Mouse (Mus musculus) v-Abl transformed pro-B cells (cell line): ENCODE measurements around the gene H2-Q1.
"Not testable (repeated sequence)": the region's sequence is repeated elsewhere in the genome, so short reads cannot be mapped to it uniquely, and the experiment has no call there.

Experiments used
- in situ Hi-C, 2 experiments: fragments of 400-800 bp; cut with MboI; formaldehyde crosslinking; loops; one replicate each; pipeline ENCODE4 v1.15.1; 2025; ENCODE audit not compliant: unreplicated experiment in 2 of 2

H2-Q1 gene

GRCm38 (mm10) chr17:35331546-35331945 is 11.3 kb downstream of the H2-Q1 start:
- in situ Hi-C loops, result loop anchor here in 1 of 2 experiments (10.0 kb wide), 1 partner anchor 753 kb away; no protein-coding TSS in a partner anchor

GRCm38 (mm10) chr17:35342071-35342671 is 22.0 kb downstream of the H2-Q1 start, which contains the start of gene H2-Q2:
H2-Q2 (plus strand) TSS chr17:35342242.
- in situ Hi-C loops, result no loop called here

- in situ Hi-C loops, result no loop called here
Measured at GRCm38 (mm10) chr17:35342711-35343476, 22.7 kb downstream of the H2-Q1 start.

- in situ Hi-C loops, result not testable (repeated sequence)
Measured at GRCm38 (mm10) chr17:35347659-35348058, 27.5 kb downstream of the H2-Q1 start.

DNA sequence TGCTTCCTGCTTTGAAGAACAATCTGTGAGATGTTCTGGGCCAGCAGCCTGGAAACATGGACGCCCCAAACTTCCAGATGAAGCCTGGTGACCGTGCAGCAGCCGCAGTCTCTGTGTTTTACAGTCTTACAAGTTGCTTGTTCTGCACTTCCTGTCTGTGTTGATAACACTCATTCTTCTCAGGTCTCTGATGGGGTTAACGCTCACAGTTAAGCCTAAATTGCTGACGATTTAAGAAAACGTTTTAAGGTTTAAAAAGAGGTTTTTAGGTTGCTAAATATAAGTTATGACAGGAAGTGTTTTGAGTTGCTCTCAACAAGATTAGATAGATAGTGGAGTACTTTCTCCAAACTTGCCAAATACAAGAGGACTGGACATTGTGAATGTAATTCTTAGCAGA is 33.1 kb downstream of the H2-Q1 start:
- in situ Hi-C loops, result not testable (repeated sequence)

DNA sequence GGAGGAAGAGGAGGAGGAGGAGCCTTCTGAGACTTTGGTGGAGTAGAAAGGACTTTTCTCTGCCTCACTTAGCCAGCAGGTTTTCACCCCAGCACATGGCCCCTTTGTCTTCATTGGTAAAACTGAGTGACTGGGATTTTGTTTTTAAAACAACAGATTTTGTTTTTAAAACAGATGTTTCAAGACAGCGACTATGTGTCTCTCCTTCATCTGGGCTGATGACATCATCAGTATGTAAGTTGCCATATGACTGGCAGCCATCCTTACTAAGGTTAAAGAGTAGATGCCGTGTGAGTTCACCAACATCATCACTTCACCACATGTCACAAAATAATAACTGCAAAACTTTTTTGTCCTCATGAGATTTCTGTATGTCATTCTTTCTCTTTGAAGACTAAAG is 33.9 kb downstream of the H2-Q1 start:
- in situ Hi-C loops, result no loop called here

DNA sequence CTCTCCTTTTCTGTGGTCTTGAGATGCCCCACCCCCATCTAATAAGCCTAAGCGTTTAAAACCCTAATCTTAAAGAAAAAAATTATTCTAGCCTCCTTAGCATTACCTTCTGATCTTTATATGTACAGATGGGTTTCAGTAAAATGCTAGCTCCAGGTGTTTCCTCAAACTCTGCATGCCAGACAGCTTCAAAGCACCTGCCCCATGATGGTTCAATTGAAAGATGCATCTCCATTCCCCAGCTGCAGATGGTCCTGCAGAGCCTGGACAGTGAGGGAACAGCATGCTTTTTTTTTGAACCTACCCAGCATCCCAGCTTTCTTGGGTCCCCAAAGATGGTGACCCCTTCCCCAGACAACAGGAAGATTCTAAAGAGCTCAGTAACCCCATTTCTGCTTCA is 36.9 kb downstream of the H2-Q1 start:
- in situ Hi-C loops, result no loop called here

DNA sequence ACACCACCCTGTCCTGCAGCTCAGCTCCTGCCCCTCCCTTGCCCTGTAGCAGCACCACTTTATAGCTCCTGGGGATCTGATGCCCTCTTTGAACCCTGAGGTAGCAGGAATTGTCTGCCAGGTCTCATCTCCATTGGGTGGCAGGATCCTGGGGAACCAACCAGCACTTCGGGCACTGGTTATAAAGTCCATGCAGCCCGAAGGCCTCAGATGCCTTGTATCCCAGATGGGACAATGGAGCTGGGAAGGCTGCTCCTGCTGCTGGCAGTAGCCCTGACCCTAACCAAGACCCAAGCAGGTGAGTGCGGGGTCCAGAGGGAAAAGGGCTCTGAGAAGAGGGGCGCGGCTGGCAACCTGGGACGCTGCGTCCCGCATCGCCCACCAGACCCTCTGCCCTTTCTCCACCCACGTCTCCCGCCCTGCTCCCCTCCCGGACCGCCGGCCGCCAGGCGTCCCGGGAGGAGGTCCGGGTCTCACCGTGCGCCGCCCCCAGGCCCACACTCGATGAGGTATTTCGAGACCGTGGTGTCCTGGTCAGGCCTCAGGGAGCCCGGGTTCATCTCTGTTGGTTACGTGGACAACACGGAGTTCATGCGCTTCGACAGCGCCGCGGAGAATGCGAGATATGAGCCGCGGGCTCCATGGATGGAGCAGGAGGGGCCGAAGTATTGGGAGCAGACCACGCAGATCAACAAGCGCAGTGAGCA is 38.7 kb downstream of the H2-Q1 start:
- in situ Hi-C loops, result no loop called here

- in situ Hi-C loops, result no loop called here
Measured at GRCm38 (mm10) chr17:35359470-35359862, 39.3 kb downstream of the H2-Q1 start.
